Mouse (Mus musculus) cerebellum, adult 2 months (tissue): Measurements from ENCODE around the gene Defb15.

ENCODE experiments used
- CTCF ChIP-seq: fragments of 200-500 bp; IDR thresholded peaks from 2 replicates; pipeline ENCODE4 v1.5.1; 2011; ENCODE audit warnings: low read depth, mild to moderate bottlenecking, control low read depth, low read length, moderate library complexity, borderline replicate concordance; ENCODE audit not compliant: insufficient read depth
- POLR2A ChIP-seq: fragments of 200-500 bp; IDR thresholded peaks from 2 replicates; pipeline ENCODE4 v1.6.1; 2011; ENCODE audit warnings: low read length, control low read depth, borderline replicate concordance; ENCODE audit not compliant: insufficient read depth

DNA sequence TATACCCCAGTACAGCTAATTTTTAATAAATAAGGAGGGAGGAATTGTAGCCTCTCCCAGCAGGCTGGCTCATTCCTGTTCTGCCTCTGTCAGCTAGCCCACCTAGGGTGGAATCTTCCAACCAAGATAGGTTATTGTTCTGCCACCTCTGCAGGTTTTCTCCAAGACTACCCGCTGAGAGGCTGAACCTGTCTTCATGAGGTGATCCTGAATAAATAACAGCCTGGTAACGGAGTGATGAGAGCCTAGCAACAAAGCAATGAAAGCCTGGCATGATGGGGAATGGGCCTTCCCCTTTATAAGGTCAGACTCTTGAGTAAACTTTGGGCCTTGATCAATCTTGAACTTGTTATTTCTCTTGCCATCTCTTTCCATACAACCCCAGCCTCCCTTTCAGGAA lies 20.0 kb downstream of the Defb15 start:
- TF ChIP-seq POLR2A (no peak), CTCF (no peak)
